Mouse (Mus musculus): Measurements from ENCODE around the gene Hoxa5. TPM values are rescaled to one million over a fixed set of nuclear protein-coding genes. Genes with fewer than 3 reads are reported as not detected.

Gene Hoxa5
- 5.3 and 10.2 TPM in 2 replicates for polyA plus RNA-seq (2012; rRNA removed)

DNA sequence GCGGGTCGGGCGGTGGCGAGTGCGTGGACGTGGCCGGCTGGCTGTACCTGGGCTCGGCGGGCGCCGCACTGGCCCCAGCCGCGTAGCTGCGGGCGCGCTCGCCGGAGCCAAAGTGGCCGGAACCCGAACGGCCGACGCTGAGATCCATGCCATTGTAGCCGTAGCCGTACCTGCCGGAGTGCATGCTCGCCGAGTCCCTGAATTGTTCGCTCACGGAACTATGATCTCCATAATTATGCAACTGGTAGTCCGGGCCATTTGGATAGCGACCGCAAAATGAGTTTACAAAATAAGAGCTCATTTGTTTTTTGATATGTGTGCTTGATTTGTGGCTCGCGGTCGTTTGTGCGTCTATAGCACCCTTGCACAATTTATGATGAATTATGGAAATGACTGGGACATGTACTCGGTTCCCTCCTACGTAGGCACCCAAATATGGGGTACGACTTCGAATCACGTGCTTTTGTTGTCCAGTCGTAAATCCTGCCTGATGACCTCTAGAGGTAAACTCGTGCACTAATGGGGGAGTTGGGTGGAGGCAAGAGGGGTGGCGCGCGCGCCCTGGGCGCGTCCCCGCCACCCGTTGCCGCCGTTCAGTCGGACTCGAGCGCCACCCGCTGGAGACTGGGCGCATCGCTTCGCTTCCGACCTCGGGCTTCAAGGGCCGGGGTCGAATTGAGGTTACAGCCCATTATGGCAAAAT is at the start of gene Hoxa5:
Gene Hoxa5, minus strand, starts transcription at position 538 of the 703 bp plus-strand sequence.
- no peak for DNase-seq (ENCODE audit: low read depth)

DNA sequence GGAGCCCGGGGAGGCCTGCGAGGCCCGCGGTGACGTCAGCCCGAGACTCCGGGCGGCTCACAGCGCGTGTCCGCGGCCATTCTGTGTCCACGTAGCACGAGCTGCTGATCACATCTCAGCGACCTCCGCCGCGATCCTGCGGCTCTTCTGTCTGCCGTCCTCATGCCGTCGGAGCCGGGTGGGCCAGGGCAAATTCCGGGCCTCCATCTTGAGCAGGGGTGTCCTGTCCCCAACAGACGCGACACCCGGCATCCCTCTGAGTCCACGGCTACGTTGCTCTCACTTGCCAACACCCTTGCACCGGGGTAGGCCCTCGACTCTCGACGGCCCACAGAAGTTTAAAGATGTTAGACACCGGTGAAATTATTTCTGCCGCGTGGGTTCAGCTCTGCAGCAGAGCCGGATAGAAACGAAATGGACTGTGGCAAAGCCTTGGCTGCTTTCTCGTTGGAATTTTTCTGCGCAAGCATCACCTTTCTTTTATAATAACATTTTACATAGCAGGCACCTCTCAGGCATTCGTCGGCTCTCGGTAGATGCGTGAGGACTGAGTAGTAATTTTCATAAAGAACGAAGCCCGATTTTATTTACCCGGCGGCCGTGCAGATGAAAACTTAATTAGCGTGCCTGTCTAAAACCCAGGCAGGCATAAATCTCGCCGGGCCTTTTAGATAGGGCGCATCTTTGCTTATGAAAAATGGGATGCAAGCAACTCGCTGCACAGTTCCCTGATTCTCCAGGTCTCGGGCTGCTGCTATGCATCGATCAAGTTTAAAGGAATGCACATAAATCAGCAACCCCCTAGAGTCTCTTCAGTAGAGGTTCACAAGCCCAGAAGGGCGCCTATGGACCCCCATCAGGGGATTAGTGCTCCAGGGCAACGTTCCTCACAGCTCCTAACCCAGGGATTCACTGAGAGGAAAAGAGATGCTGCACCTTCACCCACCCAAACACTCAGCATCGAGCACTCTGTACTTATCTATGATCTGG is 49.4 kb upstream of the Hoxa5 start:
- no peak for DNase-seq (ENCODE audit: low read depth)

DNA sequence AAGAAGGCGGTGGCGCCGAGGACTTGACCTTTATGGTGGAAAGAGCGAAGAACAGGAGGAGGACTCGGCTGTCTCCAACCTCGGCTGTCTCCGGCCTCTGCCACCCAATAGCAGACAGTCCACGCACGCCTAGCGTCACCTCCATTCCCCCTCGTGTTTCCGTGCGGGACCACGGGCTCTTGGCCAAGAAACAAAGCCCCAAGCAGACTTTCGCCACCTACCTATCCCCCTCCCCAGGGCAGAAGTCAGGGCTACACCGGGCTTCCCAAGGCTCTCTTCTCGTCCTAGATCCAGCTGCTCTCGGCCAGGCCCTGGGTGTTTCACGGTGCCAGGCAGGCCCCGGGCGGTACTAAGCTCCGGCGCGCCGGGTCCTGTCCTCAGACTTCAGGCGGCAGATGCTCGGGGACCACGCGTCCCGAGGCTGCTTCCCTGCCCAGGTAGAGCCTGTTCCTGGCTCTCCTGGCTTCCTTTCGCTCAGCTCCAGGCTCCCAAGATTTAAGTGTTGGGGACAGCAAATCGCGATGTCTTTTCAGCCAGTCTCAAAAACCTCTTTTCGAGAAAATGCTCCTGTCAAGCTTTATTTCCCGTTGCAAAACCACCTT is 48.5 kb upstream of the Hoxa5 start:
- no peak for DNase-seq (ENCODE audit: low read depth)

DNA sequence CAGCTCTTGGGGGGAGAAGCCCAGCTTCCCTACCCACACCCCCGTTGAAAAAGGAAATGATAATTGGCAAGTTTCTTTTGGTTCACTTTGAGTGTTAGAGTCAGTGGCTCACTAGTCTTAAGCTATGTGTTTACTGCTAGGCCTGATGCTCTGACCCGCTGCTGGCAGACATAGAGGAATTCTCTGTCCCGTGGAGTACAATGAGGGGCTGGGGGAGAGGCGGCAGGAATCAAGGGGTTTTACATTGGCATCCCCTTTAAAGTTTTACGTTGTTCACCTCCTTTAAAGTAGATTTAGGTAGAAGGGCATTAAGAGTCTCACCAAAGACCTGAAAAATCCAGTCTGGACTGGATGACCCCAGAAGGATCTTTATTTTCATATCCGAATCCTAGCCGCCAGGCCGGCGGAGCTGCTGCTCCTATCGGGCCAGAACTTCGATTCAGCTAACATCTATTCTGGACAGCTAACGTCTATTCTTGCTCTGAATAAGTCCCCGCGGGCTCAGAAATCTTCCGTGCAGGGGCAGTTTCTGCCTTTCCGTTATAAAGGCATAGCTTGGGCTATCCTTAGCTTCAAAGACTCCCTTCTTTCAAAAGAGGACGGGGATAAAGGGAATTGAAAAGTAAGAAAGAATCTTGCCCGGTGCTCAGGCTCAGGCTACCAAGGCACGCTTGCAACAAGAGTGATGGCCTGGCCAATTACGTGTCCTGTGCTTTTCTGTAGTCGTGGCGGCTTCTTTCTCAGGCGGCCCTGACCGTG is 47.8 kb upstream of the Hoxa5 start:
- no peak for DNase-seq (ENCODE audit: low read depth)

DNA sequence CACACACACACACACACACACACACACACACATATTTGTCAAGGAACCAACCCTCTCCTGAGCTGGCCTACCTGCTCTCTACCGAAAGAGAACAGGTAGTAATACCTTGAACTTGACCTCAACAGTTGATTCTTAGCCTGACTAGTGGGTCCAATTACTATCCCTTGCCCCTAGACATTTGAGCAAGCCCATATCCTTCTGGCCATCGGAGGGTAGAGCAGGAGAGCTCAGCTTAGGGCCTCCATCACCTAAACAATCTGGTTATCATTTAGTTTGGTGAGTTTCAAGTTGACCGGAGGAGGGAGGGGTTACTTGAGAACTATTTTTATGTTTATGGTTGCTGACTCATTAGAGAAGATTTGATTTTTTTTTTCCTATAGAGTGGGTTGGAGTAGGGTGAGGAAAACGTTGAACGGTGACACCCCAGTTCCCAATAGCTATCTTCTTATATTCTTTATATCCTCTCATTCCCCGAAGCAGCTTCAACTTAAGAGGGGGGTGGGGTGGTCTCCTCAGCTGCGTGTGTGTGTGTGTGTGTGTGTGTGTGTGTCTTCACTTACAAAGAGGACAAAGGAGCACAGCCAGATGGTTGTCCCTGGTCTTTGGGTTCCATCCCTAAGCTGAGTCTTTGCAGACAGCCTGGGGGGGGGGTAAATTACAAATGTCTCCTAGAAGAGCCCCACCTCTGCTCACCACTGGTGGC is 46.9 kb upstream of the Hoxa5 start:
- no peak for DNase-seq (ENCODE audit: low read depth)

DNA sequence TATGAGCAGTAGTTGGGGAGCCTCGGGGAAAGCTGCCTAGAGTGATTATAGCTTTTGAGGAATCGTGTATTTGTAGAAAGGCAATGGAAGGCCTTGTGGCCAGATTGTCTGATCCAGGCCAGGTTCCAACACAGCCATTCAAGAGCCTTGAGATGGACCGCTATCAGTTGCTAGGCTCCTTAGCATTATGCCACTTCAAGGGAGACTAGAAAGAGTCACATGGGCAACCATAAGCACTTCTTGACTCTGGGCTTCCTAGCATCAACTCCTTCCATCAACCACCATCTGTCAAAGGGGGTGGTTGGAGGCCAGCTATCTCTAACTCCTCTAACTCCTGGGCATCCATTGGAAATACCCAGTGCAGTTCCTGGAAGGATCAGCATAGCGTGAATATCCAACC is 45.4 kb upstream of the Hoxa5 start:
- DNase-seq (ENCODE audit: low read depth): no peak

DNA sequence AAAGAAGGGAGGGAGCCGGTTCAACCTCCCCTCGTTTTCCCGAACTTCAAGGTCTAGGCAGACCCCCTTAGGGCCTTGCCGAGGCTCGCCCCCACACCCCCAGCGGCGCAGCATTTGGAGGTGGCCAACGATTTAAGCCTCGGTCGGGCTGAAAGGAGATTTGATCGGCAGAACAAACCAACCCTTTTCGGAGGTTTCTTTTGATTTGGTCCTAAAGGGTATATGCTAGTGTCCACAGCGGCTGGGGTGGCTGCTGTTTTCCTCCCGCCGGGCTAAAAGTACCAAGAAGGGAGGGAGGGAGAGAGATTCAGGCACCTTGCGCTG is 45.0 kb upstream of the Hoxa5 start:
- no peak for DNase-seq (ENCODE audit: low read depth)

DNA sequence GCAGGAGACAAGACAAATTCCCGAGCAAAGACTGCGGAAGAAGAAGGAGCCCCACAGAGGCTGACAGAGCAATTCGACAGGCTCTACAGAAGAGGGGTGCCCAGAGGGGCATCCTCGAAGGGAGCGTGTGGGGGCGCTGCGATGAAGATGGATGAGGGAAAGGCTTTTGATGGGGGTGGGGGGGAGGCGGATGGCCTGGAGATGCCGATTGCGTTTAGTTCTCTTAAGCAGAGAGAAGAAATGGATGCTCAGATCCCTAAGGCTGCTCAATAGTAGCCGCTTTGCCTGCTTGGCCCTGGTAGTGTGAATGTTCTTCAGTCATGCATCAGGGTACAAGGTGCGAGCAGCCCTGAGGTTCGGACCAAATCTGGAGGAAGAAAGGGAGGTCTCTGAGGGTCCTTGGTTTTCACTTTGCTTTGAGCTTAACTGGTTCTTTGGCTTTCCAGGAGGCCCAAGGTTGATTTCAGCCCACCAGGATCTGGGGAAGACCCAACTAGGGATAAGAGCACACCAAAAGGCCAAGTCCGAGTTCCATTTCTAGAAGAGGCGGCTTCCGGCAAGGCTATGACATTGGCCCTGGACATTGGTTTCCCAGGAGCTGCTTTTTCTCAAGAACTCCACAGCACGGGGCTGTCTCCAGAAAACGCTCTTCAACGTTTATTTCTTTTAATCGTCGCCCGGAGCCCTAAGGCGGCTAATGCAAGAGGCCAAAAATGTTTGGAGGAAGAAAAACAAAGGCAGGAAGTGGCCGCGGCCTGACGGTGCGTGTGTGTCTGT is 44.4 kb upstream of the Hoxa5 start:
- DNase-seq (ENCODE audit: low read depth): no peak

DNA sequence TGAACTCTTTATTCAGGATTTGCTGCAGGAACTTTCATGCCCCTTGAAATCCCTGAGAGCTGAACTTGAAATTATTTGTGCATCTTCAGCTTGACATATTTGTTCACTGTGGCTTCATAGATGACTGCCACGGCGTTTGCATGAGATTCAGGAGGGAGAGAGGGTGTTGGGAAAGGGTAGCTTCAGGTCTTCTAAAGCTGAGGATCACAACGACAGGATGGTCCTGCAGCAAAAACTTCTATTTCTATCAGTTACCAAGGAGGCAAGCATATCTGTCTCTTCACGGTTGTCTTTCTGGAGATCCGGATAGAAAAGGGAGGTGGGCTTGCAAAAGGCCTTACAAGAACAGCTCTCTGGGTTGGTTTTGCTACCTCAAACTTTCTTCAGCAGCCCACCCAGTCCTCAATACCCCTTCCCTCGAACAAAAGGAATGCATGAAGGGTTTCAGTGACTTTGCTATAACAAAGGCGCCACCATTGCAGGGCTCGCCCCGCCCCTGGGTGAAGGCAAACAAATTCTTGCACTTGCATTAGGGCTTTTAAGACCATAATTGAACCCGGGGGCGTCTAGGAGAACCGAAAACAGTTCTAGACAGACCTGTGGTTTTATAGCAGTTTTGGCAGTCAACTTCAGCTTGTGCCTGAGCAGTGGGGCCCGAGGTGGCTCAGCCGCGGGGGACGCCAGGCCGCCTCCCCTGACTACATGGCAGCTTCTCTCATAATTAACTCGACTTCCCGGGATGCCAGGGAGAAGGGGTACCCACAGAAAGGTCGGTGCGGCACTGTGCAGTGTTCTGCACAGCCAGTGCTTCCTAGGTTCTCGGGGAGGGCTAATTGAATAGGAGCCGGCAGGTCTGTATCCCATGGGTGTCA is 43.6 kb upstream of the Hoxa5 start:
- DNase-seq (ENCODE audit: low read depth): no peak

DNA sequence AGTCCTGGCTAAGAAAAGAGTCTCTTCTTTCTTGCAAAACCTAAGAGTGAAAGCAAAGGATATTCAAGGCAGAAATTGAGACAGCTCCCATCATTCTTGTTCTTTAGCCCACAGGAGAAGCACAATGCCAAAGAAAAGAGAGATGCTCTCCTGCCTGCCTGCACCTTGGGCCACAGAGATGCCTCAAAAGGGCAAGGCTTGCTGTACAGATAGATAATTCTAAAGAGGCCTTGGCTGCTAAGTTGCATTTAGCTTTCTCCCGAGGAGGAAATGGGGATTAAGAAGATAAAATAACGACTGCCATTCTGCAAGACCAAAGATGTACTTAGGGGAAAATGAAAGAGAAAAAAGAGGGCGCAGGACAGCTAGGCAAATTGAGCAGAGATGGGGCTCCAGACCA is 42.5 kb upstream of the Hoxa5 start:
- DNase-seq (ENCODE audit: low read depth): no peak

DNA sequence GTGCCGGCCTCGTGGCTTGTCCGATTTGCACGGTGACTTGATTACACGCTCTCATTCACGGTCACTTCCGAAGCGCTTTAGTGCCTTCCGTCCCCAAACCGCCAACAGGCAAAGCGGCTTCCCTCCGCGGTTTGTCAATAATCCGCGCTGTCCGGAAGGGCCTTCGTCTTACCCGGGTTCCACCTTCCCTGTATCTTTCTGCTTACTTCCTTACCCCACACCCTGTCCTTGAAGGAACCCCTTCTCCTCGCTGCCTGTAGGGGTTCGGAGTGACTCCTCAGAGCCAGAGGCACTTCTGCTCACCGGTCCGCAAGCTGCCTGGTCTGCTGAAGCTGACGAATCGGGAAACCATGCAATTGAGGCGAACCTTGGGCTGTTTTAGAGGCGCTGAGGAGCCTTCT is 42.0 kb upstream of the Hoxa5 start:
- no peak for DNase-seq (ENCODE audit: low read depth)

DNA sequence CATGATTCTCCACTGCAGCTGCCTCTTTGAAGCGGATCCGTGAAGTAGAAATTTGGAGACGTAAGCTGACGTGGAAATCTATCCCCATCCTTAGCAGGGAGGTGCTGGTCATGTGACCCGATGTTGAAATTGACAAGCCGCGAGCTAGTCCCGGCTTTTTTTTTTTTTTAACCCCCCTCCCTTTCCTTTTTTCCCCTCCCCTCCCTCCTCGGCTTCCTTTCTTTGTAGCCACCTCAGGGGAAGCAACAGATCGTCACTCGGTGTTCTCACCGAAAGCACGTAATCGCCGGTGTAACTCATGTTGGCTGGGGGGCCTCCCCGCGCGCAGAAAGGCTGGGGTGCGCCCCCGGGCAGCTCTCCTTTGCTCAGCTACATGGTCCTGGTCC is 41.4 kb upstream of the Hoxa5 start, which contains the start of gene Hoxa11:
Gene Hoxa11, minus strand, starts transcription at position 54 of the 386 bp plus-strand sequence.
- no peak for DNase-seq (ENCODE audit: low read depth)

DNA sequence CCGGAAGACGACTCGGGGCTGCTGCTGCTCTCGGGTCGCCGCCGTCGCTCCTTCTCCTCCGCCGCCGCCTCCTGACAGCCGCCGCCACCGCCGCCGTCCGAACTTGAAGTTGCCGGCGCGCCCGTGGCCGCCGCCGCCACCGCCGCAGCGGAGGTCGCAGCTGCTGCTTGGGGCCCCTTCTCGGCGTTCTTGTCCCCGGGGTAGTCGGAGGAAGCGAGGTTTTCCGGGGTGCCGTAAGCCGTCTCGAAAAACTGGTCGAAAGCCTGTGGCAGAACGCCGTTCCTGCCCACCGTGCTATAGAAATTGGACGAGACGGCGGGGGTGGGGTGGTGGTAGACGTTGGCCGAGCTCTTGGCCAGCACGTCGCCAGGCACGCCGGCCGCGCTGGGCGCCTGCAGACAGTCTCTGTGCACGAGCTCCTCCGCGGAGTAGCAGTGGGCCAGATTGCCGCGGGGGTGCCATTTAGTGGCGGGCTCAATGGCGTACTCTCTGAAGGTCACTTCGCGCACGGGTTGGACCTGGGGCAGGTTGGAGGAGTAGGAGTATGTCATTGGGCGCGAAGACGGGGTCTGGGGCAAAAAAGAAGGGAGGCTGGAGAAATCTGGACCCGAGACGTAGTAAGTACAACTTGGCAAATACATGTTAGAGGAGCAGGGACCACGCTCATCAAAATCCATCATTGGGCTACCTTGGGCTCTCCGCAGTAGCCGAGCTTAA is 40.8 kb upstream of the Hoxa5 start:
- no peak for DNase-seq (ENCODE audit: low read depth)

DNA sequence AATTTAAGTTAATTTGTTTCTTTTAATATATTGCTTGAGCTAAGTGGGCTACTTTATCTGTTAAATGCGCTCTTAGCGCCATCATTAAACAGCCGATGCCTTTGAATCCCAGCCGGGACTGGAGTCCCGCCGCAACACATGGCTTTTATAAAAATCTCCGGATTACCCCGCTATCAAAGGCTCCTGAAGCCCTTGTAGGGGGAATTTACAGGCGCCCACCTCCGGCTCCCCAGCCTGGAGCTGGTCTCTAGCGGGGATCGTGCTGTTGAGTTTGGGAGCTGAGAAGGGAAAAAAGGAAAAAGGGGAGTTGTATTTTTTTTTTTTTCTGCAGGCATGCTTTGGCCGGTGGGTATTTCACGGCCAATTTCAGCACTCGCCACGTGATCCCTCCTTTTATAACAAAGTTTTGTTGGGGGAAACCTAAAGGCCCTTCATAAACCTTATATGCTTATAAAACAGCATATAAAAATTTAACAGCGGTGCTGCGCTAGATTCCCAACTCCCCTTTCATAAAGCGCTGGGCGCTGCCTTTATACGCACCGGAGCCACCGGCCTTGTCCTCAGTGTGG is 40.2 kb upstream of the Hoxa5 start:
- DNase-seq (ENCODE audit: low read depth): no peak

DNA sequence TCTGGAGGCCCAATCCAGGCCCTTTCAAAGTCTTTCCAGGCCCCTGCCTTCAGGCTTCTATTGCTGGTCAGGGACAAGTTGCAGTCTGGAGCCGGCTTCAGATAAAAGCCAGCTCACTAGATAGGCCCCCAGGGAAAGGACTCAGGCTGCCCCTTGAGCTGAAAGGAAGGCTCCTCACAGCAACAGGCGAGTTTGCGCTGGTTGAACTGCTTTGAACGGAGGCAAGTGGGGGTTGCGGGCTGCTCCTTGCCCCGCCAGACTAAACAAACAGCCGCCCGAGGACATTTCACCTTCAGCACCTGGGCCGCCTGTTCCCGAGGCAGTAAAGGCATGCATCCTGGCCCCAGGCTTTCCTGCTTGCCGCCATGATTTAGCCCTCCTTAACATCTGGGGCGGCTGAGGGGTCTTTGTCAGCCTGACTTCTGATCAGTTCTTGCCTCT is 39.3 kb upstream of the Hoxa5 start:
- DNase-seq (ENCODE audit: low read depth): no peak

DNA sequence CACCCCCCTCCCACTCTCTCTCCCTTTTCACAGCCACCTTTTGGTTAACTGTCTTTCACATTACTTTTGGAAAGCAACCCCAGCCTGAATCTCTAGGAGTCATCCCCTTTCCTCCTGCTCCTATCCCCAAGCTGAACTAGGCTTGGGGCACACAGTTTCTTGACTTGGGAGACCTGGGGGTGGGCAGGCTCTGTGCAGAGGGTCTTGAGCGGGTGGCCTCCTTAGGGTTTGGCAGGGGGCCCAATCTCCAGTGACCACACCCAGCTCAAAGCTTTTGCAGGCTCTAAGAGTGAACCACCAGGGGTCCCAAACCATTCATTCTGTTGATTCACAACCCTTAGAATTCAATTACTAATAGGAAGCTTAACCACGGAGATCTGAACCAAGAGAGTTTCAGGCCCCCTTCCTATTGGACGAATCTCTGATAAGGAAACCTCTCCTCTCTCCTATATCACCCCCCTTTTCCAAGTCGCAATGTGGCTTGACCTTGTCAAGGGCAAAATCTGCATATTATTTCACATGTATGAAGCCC is 38.5 kb upstream of the Hoxa5 start:
- no peak for DNase-seq (ENCODE audit: low read depth)

DNA sequence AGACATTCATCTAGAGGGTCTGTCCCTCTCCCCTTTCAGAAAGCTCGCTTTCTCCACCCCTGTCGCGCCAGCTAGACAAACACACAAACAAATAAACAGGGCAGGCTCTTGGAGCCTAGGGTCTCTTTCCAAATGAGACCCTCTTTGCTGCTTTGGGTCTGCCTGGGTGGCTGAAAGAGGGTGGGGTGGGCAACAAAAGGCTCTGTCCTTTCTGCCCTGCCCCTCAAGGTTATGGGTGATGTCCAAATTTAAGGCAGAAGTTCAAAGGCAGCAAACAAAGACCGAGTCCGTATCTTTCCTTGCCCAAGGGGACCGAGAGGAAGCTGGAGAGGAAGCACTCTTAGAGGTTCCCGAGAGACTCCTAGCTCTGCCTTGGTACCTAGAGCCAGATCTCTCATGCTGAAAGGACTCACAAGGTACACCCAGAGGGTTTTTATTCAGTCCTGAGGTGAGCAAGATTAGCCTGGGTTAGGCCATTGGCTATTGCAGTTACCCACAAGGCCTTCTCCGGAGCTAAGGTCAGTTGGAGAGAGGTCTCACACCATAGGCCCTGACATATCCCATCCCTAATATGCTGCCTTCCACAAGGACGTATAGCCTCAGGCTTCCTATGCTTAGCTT is 36.7 kb upstream of the Hoxa5 start:
- no peak for DNase-seq (ENCODE audit: low read depth)

All from gonadal fat pad, adult 2 months (tissue).